Mouse (Mus musculus) kidney, adult 18-20 months (tissue): Measurements from ENCODE around the gene Fam32a.

Source experiments
- DNase-seq: peaks from one replicate; pipeline ENCODE4 v3.0.0; 2021

Gene Fam32a

GRCm38 (mm10) chr8:72219541-72220363 lies at the start of gene Fam32a:
Fam32a (plus strand) TSS chr8:72219730.
- peak; percentile 88 for DNase-seq

DNA sequence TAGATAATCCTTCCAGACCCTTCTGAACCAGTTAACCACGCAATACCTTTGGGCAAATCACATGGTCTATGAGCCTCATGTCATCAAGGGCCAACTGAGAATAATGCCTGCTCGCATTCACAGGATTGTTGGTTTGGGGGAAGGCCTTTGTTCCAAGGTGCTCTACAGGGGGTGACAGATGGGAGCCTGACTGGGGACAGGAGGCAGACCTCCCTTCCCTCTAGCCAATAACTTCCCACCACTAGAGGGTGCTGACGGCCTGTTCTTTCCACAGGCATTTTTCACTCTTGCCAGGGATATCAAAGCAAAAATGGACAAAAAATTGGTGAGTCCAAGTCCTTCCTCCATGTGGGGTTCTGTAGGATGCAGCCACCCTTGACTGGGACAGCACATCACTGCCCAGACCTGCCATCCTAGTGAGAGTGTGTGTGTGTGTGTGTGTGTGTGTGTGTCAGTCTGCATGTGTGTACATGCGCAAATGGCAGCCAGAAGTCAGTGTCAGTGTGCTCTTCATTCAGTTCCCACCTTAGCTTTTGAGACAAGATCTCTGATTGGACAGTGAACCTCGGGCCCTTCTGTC lies 42.1 kb upstream of the Fam32a start:
- peak; percentile 68 for DNase-seq

DNA sequence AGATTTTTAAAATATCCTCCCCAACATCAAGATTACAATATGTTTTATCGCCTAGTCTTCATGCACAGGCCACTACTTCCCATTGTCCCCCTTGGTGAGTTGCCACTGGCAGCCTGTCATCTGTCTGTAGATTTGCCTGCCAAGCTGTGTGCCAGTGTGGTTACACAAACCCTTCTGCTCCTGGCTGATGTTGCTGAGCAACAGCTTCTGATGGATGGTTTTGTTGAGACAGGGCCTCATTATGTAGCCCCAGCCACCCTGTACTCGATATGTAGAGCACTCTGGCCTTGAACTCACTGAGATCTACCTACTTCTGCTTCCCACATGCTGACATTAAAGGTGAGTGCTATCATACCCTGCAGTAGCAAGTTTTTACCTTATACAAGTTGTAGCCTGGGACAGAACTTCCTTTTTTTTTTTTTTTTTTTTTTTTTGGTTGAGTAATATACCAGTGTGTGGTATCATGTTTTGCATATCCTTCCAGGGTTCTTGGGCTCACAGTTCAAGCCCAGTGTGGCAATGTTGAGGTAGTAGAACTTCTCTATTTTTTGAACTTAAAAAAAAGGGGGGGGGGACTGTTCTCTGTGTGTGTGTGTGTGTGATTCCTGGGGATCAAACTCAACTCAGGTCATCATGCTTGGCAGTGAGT lies 35.9 kb upstream of the Fam32a start:
- DNase-seq, result no peak

- DNase-seq, result no peak
Observed at GRCm38 (mm10) chr8:72187793-72188331, 31.7 kb upstream of the Fam32a start.

DNA sequence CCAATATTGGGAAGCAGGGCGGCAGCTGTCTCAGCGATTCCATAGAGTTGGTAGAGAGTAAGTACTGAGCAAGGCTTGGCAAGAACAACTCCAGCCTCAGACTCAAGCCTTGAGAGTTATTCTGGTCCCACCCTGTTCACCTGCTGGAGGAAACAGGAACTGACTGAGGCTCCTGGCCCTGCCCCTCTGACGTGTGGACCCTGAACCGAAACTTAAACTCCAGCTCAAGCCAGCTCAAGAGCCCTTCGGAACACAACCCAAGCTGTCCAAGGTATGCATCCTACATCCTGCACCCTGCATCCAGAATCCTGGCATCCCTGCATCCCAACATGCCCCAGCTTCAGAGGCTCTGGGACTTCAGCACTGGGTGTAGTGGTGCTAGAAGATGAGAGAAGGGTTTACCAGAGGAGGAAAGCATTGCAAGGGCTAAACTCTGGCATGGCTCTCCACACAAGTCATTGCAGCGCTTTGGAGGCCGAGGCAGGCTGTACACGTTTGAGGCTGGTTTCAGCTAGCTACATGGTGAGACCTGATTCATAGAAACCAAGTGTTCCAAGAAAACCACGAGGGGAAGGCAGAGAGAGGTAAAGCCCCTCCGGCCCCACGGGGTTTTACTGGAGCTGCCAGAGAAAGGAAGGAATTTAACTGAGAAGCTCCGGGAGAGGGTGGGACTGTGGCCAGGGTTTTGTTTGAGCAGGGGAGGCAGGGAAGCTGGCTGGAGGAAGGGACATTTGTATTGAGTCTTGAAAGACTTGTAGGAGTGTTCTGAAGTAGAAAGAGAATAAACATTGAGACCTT lies 29.9 kb upstream of the Fam32a start, which contains the start of gene Hsh2d:
TSS of gene Hsh2d (plus strand) at position 222 of the 798 bp plus-strand sequence.
- no peak for DNase-seq

DNA sequence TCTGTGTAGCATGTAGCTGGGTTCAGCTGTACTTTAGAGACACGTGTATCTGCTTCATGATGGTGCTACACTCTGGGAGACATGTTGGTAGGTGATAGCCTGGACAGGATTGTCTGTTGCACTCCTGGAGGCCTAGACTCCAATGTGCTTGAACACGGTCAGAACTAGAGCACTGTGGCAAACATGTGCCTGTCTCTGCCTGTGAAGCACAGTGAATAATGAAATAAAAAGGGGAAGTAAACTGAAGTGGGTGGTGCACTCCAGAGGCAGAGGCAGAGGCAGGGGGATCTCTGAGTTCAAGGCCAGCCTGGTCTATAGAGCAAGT lies 29.4 kb upstream of the Fam32a start:
- no peak for DNase-seq

DNA sequence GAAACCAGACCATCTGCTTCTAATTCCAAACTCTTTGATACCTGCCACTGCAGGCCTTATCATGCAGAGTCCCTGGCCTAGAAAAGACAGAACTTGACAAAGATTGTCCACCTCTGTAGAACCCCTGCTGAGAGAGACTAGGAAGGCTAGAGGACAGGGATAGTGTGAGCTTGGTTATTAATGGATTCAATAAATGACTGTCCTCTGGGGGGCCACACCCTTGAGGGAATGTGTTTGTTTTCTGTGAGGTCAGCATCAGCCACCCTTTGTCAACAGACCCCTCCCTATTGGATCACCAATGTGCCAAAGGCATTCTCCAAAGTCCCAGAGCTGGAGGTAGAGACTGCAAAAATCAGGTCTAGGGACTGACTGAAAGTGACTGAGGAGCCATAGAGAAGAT lies 27.5 kb upstream of the Fam32a start:
- DNase-seq, result no peak

DNA sequence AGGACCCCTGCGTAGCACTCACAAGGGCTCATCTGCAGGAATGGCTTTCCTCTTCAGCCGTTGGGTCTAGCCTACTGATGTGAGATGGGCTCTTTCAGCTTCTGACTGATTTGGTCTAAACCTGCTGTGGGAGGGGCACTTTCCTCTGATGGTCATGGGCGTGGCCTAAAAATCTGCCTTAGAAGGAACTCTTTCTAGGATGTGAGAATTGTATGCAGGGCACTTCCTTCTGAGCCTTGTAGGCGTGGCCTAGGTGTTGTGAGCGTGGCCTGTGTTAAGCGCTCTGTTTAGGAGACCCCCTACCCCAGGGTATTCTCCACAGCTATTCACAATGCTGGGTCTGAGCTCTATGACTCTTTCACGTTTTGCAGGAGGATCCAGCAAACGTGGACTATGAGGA lies 21.5 kb upstream of the Fam32a start:
- DNase-seq, result no peak

- DNase-seq, result no peak
Observed at GRCm38 (mm10) chr8:72208582-72208981, 10.9 kb upstream of the Fam32a start.

DNA sequence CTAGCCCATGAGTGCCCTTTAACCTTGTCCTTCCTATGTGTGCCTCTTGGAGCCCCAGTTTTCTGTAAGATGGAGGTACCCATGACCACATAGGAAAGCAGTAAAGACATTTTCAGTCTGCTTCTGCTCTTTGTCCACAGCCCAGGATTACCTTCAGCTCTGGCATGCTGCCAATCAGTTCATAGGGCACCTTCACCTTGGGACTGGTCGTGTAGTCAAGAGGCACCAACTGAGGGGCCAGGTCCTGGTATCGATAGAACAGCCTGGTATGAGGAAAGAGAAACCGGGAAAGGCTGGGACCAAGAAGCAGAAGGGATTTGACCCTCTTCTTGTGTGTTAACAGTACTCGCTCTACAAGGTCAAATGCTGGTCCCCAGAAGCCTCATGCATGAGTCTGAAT lies 9.3 kb upstream of the Fam32a start:
- DNase-seq, result no peak

DNA sequence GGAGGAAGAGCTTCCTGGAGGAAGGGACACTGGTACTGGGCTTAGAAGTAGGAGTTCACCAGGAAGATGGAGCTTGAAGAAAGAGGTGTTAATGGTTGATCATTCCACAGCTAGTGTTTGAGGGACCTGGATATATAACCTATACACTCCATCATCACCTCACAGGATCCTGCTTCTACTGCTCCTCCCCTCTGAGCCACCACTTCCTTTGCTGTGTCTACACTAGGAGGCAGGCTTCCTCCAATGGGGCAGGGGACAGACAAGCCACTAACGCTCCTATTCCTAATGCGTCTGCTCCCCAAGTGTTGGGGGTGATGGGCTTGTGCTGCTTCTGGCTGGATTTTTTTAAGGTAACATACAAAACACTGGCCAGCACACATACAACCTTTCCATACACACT lies 8.8 kb upstream of the Fam32a start:
- DNase-seq, result no peak

DNA sequence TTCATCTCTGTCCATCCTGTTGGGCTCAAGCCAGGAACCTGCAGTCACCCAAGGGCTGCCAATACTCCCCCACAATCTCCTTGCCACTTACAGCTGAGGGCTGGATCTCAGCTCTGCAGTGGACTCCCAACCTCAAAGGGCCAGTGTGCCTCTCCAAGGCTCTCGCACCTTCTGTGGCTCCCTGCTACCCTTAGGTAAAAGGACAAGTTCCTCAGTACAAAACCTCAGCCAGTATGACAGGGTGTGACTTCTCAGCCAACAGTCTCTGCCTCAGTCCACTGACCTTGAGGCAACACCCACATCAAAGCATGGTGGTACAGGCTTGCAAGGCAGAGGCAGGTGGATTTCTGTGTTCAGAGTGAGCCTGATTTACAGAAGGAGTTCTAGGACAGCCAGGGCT lies 7.7 kb upstream of the Fam32a start:
- no peak for DNase-seq

DNA sequence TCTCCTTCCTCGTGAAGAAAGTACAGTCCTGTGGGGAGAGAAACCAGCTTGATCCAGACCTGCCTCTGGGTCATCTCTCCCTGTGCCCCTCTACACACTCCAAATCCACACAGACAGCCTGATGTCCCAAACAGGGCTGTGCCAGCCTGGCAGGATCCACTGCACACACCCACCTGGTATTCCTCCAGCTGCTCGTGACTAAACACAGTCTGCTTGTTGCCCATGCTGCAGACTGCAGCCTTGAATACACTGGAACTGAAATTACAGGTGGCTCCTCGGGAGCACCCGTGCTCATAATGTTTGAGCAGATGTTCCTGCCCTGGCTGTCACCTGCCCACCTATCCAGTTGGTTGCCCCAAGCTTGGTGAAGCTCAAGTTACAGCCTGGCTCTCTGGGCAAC lies 6.8 kb upstream of the Fam32a start, which contains the start of gene Cib3:
TSS of gene Cib3 (minus strand) at position 87 of the 400 bp plus-strand sequence.
- DNase-seq, result no peak

DNA sequence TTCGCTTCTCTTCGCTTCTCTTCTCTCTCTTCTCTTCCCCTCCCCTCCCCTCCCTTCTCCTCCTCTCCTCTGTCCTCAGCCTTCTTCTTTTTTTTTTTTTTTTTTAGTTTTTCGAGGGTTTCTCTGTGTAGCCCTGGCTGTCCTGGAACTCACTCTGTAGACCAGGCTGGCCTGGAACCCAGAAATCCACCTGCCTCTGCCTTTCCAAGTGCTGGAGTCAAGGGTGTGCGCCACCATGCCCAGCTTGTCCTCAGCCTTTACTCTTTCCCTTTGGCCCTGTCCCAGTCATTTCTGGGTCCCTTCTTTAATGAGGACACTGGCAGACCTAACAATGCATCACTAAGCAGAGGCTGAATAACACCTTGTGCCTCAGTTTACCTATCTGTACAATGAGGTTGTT lies 6.0 kb upstream of the Fam32a start, which contains the start of gene Gm11034:
TSS of gene Gm11034 (minus strand) at position 101 of the 400 bp plus-strand sequence.
- no peak for DNase-seq

GRCm38 (mm10) chr8:72215060-72215459 lies 4.5 kb upstream of the Fam32a start:
- DNase-seq, result peak; percentile 64

DNA sequence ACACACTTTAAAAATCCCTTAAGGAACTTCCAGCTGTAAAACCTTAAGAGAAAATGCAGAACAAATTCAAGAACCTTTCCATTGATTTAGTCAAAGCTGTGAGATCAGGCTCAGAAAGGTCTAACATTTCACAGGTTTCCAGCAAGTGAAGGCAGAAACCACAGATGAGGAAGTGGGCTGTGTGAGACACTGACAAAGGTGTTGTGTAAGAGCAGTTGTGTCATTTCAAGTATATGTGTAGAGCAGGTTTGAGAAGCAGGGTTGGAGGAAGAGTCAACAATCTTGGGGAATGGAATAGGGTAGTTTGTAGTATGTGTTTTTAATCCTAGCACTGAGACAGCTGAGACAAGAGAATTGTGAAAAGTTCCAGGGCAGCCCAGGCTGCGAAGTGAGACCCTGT lies 3.7 kb upstream of the Fam32a start:
- no peak for DNase-seq

DNA sequence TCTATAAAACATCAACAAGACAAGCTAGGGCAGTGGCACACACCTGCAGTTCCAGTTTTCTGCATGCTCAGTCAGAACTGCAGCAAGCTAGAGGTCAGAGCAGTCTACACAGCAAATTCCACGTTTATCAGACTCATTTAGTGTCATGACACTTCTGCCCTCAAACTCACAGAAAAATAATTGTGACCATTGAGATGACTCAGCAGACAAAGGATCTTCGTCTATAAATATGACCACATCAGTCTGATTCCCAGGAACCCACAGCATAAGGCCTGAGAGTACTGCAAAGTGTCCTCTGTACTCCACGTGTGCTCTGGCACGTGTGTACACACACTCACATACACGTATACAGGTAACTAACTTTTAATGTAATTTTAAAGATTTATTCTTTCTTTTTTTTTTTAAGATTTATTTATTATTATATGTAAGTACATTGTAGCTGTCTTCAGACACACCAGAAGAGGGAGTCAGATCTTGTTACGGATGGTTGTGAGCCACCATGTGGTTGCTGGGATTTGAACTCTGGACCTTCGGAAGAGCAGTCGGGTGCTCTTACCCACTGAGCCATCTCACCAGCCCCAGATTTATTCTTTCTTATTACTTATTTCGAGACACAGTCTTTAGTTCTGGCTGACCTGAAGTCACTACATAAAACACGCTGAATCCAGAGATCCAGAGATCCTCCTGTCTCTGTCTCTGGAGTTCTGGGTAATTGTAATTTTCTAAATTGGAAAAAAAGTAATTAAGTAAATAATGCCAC lies 569 bp upstream of the Fam32a start:
- no peak for DNase-seq

- no peak for DNase-seq
Observed at GRCm38 (mm10) chr8:72220758-72221157, 1.2 kb downstream of the Fam32a start.

- DNase-seq, result no peak
Observed at GRCm38 (mm10) chr8:72222656-72223055, 3.1 kb downstream of the Fam32a start.

- DNase-seq, result peak; percentile 97
Observed at GRCm38 (mm10) chr8:72239499-72240402, 20.2 kb downstream of the Fam32a start, which contains the start of gene Ap1m1. Ap1m1 (plus strand) TSS chr8:72240018.

- DNase-seq, result no peak
Observed at GRCm38 (mm10) chr8:72240403-72240763, 20.9 kb downstream of the Fam32a start.
